Mouse (Mus musculus): ENCODE data around the gene Ddx52. TPM values are rescaled to one million over a fixed set of nuclear protein-coding genes. Genes with fewer than 3 reads are reported as not detected.
A peak's percentile ranks its signal among the peaks of the same experiment; 100 is the strongest.

Ddx52 gene
- 10 to 100 TPM; 13.1 to 16.4 TPM for total RNA-seq (2021)
- long read RNA-seq, transcript Ddx52-201 (15 exons, 3,194 nt) = major isoform, 17 of 20 reads
- long read RNA-seq, partial matches to known transcripts = 1 of 20 reads
- long read RNA-seq, other reads (novel, unspliced or antisense) = 2 of 20 reads

DNA sequence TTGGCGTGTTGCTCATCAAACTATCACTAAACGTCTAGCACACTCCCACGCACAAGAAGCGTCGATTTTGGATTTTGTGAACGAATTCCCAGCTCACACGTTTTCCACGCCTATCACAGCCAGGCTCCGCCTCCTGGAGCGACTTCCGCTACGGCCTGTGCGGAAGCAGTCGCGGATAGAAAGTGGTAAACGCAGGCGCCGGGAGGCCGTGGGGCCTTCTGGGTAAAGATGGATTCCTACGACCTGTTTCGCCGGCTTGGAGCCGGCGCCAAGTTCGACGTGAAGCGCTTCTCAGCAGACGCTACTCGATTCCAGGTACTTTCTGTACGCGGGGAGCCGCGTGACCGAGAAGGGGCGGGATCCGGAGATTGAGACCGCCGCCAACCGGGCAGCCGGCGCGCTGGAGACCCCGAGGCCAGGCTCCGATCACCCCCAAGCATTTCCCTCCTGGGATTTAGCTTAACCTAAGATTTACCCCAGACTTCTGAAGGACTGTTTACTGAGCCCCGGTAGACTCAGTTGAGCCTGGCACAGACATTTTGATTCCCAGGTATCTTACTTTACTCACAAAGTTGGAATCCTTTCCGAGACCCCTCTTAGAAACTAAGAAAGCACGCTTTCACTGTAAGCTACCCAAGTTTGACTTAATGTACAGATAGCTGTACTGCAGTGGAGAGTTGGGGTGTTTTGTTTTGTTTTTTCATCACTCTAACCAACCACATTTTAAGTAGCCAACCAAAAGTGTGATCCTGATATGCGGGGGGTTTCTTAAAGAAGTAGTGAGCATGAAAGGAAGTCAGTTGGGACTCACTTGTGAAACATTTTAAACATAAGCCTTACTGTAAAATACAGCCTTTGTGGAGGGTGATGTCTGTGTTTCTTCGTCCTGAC, at the start of gene Ddx52:
Gene Ddx52 (plus strand): TSS at position 113 of the 891 bp plus-strand sequence.
- peak; percentile 85 to 94 for DNase-seq (ENCODE audit: low spot score in 2 of 2)

DNA sequence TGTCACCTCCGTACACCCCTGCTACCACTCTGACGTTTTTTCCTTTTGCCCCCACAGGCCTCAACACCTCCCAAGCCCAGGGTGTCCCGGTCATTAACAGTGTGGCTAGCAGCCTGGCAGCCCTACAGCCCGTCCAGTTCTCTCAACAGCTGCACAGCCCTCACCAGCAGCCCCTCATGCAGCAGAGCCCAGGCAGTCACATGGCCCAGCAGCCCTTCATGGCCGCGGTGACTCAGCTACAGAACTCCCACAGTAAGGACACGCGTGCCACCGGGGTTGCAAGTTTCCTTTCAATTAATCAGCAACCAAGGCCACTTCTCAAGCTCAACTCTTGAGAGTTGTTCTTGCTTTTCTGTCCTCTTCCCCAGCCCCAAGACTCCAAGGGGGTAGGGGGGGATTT, 48.5 kb upstream of the Ddx52 start:
- no peak for DNase-seq (ENCODE audit: low spot score in 2 of 2)

DNA sequence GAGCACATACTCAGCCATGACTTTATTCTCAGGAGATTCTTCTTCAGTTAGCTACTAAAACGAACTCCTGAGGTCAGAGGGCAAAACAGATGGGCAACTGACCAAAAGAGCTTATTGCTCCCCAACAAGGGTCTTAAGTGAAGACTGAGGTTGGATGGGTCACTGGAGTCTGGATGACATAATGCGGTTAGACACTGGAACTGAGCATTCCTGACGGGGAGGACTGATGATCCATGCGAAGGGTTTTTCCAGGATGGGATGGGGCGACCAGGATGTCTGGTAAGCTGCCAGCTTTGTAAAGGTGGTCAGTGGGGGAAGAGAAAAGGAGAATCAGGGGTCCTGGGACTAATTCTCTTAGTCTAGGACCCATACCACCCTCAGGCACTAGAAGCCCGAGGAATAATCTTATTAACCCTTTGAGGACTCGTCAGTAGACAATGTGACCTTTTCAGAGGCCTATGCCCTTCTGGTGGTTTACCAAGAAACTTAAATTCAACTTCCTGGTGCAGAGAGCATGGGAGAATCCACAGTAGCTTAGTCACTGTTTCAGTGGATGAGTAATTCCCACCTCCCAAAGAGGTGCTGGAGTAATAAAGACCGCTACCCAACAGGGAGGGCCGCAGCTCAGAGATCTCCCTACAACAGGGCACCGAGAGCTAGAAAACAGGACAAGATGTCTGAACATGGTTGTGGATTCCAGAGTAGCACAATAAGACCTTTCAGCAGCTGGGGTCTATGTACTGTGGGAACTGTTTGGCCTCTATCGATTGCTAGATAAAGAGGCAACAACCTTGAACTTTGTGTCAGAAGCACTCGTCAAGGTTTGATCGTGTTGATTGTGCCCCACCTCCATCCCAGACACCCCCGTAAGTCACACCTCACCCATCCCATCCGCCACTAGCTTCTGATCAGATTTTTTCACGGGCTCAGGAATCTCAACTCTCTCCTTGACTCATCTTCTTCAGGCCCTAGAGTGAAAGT, 45.1 kb upstream of the Ddx52 start:
- no peak for DNase-seq (ENCODE audit: low spot score in 2 of 2)

DNA sequence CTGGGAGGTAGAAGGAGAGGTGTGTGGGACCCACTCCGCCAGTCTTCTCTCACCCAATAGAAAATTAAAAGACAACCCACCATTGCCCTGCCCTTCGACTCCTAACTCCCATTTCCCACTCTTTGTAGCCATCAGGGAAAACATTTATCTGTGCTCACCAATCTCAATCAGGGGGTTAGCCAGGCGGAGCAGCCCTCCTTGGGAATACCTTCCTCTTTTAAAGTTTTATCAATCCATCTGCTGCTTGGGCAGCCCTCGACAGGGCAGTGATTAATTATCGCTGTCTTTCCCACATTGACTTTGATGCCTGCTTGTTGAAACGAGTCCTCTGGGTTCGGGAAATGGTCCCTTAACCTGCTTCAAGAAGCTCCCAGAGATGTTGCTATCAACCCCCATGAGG, 44.3 kb upstream of the Ddx52 start:
- DNase-seq (ENCODE audit: low spot score in 2 of 2) = no peak

DNA sequence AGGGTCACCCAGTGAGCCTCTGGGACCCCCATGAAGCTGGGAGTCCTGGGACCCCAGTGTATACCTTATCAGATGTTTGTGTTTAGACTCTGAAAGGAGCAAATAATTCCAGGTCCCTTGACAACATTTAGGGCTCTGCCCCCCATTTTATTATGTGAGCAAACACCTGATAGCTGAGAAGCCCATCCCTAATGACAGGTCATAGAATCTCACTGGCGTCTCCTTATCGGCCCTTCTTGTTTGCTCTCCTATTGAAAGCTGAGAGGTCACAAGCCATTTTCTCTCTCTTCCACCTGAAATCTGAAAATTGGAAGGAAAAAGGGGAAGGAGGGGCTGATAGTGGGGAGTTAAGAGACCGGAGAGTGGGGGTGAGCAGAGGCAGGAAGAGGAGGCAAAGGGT, 39.0 kb upstream of the Ddx52 start:
- no peak for DNase-seq (ENCODE audit: low spot score in 2 of 2)

DNA sequence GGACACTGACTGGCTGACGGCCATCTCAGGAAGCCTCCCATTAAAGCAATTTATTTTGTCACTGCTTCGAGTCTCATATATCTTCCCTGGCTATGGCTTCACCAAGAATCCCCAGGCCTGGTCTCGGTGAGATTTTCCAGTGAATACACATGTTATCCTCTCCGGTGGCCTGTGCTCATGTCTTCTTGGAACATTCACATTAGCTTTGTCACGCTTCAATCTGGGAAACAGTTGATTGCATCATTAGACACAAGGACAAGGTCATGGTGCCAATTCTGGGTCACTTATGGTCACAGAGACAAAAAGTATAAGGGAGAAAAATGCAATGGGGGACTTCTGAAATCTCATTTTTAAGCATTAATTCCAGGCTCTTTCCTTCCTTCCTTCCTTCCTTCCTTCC, 36.1 kb upstream of the Ddx52 start:
- DNase-seq (ENCODE audit: low spot score in 2 of 2) = no peak

DNA sequence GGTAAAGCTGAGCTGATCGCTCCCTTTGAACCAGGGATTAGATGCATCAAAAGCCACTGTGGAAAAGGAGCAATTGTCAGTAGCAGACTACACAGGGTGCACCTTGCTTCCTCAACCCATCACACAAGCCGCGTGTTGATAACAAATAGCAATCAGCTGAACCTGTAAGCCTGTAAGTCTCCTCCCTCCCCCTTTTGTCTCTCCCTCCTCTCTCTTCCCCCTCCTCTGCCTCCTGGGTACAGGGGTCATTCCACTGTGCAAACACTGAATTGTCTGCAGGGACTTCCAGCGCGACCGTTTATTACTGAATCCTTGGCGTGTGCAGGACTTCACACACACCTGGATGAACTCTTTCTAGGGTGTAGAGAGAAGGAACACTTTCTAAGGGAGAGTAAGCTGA, 33.5 kb upstream of the Ddx52 start:
- no peak for DNase-seq (ENCODE audit: low spot score in 2 of 2)

DNA sequence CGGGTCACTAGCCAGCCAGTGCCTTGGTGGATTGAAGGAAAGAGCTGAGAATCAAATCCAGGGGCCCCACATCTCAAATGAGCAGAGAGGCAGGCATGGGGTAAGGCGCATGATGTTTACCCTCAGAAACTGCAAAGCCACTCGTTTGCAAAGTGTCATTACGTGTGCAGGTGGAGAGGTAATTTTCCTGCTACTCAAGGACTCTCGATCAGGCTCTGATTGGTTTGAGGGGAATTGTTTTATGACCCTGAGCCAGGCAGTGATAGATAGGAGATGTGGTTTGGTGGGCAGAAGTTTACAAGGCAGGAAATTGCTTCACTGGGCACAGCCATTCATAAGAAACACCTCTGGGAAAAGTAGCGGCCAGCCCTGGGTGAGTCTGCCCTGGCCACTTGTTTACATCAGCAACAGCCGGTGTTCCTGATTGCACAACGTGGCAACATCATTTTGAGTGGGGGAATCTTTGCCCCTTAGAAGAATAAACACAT, 28.0 kb upstream of the Ddx52 start:
- DNase-seq (ENCODE audit: low spot score in 2 of 2) = no peak

DNA sequence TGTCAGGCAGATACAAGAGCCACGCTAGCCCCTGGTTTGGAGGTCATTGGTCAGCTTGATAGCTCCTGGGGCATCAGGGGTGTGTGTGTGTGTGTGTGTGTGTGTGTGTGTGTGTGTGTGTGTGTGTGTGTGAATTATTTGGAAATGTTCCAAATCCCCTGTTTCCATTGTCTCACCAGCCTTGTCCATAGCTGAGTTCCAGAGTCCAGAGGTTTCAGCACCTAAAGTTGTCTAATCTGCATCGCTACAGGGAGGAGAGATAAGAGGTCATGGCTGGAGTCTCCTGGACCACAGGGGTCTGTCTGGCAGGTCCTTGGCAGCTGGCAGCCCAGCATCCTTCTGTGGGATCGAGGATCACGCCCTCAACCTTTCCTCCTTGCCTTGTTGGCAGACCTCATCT, 27.4 kb upstream of the Ddx52 start:
- DNase-seq (ENCODE audit: low spot score in 2 of 2) = no peak

DNA sequence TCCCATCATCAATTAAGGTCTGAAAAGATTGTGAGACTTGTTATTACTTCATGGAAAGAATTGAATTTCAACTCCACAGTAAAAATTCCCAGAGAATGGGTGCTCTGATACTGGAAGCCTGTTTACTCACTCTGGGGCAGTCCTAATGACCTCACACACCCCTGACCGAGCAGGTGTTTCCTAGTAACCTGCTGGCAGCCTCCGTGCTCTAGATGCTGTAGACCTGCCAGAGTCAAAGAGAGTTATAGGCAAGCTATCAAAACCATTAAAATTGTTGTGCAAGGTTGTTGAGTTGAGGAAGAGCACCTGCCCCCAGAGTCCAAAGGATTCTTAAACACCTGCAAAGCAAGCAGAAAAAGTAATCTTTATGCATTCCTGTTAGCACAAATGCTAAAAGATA, 19.3 kb upstream of the Ddx52 start:
- no peak for DNase-seq (ENCODE audit: low spot score in 2 of 2)

DNA sequence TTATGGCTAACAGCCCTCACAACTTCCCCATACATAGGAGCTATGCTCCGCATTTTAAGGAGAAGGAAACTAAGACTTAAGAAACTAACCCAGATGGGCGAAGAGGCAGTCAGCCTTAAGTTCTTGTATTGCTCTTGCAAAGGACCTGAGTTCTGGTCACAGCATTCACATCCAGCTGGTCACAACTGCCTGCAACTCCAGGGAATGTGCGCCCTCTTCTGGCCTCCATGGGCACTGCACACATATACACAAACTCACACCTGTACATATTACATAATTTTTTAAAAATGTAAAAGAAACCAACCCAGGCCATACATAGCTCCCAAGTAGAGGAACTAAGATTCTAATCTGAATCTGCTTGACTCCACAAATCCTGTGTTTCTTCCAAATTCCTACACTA, 14.8 kb upstream of the Ddx52 start:
- DNase-seq (ENCODE audit: low spot score in 2 of 2) = no peak

DNA sequence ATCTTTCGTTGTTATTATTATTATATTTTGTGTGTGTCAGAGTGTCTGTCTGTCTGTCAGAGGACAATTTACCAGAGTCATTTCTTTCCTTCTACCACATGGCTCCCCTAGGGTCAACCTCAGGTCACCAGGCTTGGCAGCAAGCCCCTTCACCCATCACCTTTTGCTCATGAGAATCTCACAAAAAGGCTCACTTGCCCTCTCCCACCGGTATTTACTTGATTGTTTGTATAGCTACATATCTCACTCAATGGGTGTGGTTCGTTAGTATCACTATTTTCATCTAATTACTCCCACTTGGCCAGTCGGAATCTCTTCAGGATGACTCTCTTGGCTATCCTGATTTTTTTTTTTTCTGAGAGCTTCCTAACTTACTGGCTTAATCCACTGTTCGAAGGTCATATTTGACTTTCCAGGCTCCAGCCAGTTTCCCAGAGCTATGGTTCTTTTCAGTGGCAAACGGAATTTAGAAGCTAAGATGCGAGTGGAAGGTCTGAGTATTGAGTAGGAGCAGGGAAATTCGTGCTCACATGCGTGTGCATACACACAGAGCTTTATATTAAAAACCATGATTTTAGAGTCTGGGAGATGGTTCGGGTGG, 9.3 kb upstream of the Ddx52 start:
- DNase-seq (ENCODE audit: low spot score in 2 of 2) = no peak

DNA sequence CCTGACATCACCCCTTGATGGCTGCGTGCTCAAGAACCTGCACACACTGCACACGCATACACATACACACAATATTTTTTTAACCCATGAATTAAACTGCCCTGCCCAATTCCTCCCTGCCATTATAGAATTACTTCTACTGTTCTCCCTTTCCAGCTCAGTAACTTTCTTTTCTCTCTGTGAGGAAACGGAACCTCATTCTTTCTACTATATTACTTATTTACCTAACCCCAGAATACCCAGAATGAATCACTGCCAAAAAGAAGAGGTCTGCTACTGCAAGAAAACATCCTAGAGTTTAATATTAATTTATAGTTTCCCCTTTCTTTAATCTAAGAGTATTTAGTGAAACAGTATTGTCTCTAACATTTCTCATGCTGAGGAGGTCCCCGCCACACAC, 8.5 kb upstream of the Ddx52 start:
- DNase-seq (ENCODE audit: low spot score in 2 of 2) = no peak

DNA sequence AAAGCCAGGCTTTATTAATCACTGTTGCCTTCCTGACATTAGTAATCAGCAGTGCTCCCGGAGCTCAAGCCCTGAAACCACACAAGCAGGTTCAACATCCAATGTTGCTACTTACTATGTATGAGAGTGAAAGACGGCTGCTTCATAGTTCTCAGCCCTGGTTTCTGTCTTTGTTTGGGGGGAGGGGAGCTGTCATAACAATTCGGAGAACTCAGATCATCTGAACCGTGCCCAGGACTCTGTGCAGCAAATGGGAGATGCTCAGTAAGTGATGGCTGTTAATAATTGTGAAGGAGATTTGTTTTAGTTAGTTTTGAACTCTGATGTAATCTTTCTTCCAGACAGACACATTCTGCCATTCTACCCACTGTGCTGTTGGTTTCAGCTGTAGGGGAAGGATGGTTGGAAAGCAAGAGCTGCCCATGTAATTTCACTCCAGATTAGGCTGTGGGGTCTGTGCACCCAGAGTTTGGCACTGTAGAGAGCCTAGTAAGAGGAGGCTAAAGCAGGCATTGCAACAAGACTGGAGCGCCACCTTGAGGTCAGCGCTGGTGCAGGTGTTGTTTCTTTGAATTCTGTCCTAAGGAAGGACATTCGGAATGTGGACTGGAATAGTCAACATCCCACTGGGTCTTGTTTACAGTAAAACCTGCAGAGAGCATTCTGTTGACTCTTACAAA, 5.7 kb upstream of the Ddx52 start:
- DNase-seq (ENCODE audit: low spot score in 2 of 2) = peak; percentile 39 to 86

DNA sequence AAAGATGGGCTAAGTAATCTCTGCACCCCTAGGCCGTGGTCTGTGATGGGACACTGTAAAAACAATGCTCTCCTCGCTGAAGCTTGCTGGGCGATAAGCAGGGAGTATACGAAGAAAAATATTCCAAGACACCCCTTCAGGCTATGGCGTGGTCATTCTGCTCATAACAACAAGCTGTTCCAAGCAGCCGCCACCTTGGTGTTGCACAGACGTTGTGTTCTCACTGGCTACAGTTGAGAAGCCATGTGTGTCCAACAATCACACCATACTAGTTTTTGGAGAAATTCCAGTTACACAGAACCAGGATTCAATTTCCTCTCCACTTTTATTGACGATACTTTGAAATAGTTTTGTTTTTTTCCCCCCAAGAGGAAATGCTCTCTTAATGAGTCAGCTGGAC, 3.3 kb upstream of the Ddx52 start:
- DNase-seq (ENCODE audit: low spot score in 2 of 2) = no peak

DNA sequence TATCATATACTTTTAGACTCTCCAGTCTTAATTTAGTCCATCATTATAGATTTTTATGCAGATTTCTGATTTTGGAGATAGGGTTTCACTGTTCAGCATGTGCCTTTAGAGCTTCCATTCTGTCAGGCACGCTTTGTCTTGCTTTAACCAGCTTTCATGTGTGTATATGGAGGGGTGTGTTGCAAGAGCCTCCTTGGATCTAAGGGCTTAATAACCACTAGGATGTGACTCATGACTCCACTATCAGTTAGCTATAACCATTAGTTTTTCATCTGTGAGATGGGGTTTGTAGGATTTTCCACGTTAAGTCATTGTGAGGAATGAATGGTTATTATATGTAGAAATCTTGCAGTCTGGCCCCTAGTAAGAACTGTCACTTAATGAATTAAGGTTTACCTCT, 15.0 kb downstream of the Ddx52 start:
- DNase-seq (ENCODE audit: low spot score in 2 of 2) = no peak

DNA sequence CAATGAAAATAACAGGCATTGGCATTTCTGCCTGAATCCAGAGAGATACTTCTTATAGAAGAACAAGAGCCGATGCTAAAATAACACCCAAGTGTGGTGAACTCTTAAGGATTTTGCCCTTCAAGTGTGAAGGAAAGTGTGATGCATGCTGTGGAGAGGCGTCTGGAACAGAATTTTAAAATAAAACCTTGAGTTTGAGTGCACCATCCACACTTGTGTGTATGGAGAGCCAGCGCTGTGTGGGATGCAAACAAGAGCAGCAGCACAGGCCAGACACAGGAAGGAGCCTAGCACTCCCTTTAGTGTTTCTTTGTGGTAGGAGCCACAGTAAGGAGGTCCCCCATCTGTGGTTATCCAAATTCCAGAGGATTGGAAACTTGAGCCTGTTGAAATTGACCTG, 20.1 kb downstream of the Ddx52 start:
- DNase-seq (ENCODE audit: low spot score in 2 of 2) = no peak

DNA sequence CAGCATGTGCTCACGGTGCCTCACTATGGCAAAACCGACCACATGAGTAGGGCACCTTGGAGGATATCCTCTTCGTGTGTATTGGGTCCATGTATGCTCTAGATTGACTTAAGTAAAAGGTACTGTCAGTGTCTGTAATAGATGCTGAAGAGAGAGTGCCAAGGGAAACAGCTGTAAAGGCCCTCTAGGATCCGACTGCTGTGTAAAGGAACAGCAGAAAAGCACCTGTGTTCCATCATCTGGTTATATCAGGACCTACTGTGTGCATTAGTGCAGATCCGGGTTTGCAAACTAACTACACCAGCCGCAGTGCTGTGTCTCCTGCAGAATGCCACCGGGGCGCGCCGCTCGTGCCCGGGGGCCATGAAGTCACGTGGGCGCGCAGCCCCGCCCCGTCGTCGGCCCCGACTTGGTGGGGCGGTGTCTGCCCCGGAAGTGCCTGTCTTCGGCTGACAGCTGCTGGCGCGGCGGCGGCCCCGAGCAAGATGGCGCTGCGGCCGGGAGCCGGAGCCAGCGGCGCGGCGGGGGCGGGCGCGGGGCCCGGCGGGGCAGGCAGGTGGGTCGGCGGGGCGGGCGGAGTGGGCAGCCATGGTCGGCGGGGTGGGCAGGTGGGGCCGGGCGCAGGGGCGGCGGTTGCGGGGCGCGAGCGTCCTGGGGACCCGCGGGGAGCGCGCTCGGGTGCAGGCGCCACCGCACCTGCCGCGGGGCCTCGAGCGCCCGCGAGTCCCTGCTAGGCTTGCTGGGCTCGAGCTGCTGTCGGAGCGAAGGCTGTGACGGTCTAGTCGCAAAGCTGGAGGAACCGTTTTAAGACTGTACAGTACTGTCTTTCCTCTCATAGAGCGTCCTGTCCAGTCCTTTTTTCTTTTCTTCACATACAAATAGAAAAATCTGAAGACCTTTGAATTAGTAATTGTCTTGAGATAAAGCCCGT, 22.4 kb downstream of the Ddx52 start, which contains the start of gene Synrg:
Gene Synrg (plus strand): TSS at position 438 of the 931 bp plus-strand sequence.
- peak; percentile 85 to 92 for DNase-seq (ENCODE audit: low spot score in 2 of 2)

DNA sequence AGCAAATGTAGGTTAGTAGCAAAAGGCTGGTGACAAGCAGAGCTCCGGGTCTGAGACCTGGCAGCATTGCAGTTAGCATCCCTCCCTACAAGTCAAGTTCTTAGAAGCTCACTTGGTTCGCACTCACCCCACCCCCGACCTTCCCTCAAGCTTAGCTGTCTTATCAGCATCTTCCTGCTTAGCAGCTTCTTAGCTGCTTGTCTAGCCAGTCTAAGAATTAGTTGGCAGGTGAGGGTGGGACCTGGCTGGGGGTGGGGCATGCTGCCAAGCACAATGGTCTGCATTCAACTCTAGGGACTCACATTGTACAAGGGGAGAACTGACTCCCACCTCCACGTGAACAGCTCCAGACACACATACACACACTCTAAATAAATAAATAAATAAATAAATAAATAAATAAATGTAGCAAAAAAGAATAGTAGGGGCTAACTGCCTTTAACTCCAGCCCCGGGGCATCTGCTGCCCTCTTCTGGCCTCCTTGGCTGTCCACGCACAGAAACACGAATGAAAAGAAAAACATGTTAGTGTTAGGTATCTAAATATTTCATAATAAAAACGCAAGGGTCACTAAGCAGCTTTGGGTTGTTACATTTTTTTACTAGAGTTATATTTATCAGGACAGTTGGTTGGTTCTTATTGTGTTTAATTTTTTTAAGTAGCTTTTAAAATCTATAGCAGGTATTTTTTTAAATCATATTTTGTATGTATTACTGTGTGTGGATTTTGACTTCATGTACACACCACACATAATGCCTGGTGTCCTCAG, 25.8 kb downstream of the Ddx52 start:
- DNase-seq (ENCODE audit: low spot score in 2 of 2) = no peak

All from layer of hippocampus, adult 18-20 months (tissue).